Mouse (Mus musculus): Measurements from ENCODE around the gene Fhit.

GRCm38 (mm10) chr14:9785861-9786260 is 1376.0 kb downstream of the Fhit start:
- TF ChIP-seq CTCF (IDR thresholded peaks at IDR 0.05; ENCODE audit: insufficient read depth, low read length) (no peak), POLR2A (IDR thresholded peaks at IDR 0.05; ENCODE audit: borderline replicate concordance, extremely low read depth, low read depth, low read length) (no peak)
